Mouse (Mus musculus) lung, postnatal 0 days (tissue): ENCODE results near the gene Gpc6.
"Not testable (repeated sequence)": the region's sequence is repeated elsewhere in the genome, so short reads cannot be mapped to it uniquely, and the experiment has no call there.

Experiments used
- CTCF ChIP-seq: IDR thresholded peaks from 2 replicates; pipeline ENCODE4 v1.5.1; 2016; ENCODE audit warnings: antibody characterized with exemption, mild to moderate bottlenecking
- EP300 ChIP-seq: IDR thresholded peaks from 2 replicates; pipeline ENCODE4 v1.6.1; 2016; ENCODE audit warnings: antibody characterized with exemption, mild to moderate bottlenecking, control low read depth

GRCm38 (mm10) chr14:117446675-117447231 lies 521.6 kb downstream of the Gpc6 start:
- not testable (repeated sequence) for TF ChIP-seq CTCF, EP300
